Mouse (Mus musculus): ENCODE data around the gene Sh3gl2. TPM values are rescaled to one million over a fixed set of nuclear protein-coding genes. Genes with fewer than 3 reads are reported as not detected.

Sh3gl2 gene
- polyA plus RNA-seq, 1 experiment: not detected

- H3K4me3 ChIP-seq (ENCODE audit: insufficient read depth, low read length): no peak overlapping the region
- no peaks in the 10 kb centered on the region for H3K4me1 ChIP-seq (ENCODE audit: control insufficient read depth, insufficient read depth, low read length)
- H3K27ac ChIP-seq (ENCODE audit: insufficient read depth, low read depth, low read length): no peak overlapping the region
- TF ChIP-seq CTCF (IDR thresholded peaks at IDR 0.05; ENCODE audit: low read depth, low read length) (no peak), POLR2A (IDR thresholded peaks at IDR 0.05; ENCODE audit: borderline replicate concordance, low read depth, low read length) (no peak)
Observed at GRCm38 (mm10) chr4:85256461-85257202, 51.7 kb downstream of the Sh3gl2 start.

- no peak overlapping the region for H3K4me3 ChIP-seq (ENCODE audit: insufficient read depth, low read length)
- no peak for TF ChIP-seq CTCF (IDR thresholded peaks at IDR 0.05; ENCODE audit: low read depth, low read length)
- no peak for TF ChIP-seq POLR2A (IDR thresholded peaks at IDR 0.05; ENCODE audit: borderline replicate concordance, low read depth, low read length)
- H3K27ac ChIP-seq (ENCODE audit: insufficient read depth, low read depth, low read length): no peak overlapping the region
- H3K4me1 ChIP-seq (ENCODE audit: control insufficient read depth, insufficient read depth, low read length): no peaks in the 10 kb centered on the region
Observed at GRCm38 (mm10) chr4:85257771-85258341, 52.9 kb downstream of the Sh3gl2 start.

- H3K4me3 ChIP-seq (ENCODE audit: insufficient read depth, low read length): no peak overlapping the region
- no peaks in the 10 kb centered on the region for H3K4me1 ChIP-seq (ENCODE audit: control insufficient read depth, insufficient read depth, low read length)
- H3K27ac ChIP-seq (ENCODE audit: insufficient read depth, low read depth, low read length): no peak overlapping the region
- no peak for TF ChIP-seq CTCF (IDR thresholded peaks at IDR 0.05; ENCODE audit: low read depth, low read length)
- TF ChIP-seq POLR2A (IDR thresholded peaks at IDR 0.05; ENCODE audit: borderline replicate concordance, low read depth, low read length): no peak
Observed at GRCm38 (mm10) chr4:85260687-85261658, 56.0 kb downstream of the Sh3gl2 start.

GRCm38 (mm10) chr4:85262146-85262545, 57.2 kb downstream of the Sh3gl2 start:
- Histone ChIP-seq H3K27ac (ENCODE audit: insufficient read depth, low read depth, low read length) (no peak overlapping the region), H3K4me3 (ENCODE audit: insufficient read depth, low read length) (no peak overlapping the region), H3K4me1 (ENCODE audit: control insufficient read depth, insufficient read depth, low read length) (no peaks in the 10 kb centered on the region)
- no peak for TF ChIP-seq CTCF (IDR thresholded peaks at IDR 0.05; ENCODE audit: low read depth, low read length)
- TF ChIP-seq POLR2A (IDR thresholded peaks at IDR 0.05; ENCODE audit: borderline replicate concordance, low read depth, low read length): no peak

GRCm38 (mm10) chr4:85262606-85263005, 57.7 kb downstream of the Sh3gl2 start:
- H3K27ac ChIP-seq (ENCODE audit: insufficient read depth, low read depth, low read length): no peak overlapping the region
- TF ChIP-seq CTCF (IDR thresholded peaks at IDR 0.05; ENCODE audit: low read depth, low read length) (no peak), POLR2A (IDR thresholded peaks at IDR 0.05; ENCODE audit: borderline replicate concordance, low read depth, low read length) (no peak)
- H3K4me3 ChIP-seq (ENCODE audit: insufficient read depth, low read length): no peak overlapping the region
- no peaks in the 10 kb centered on the region for H3K4me1 ChIP-seq (ENCODE audit: control insufficient read depth, insufficient read depth, low read length)

- Histone ChIP-seq H3K27ac (ENCODE audit: insufficient read depth, low read depth, low read length) (no peak overlapping the region), H3K4me1 (ENCODE audit: control insufficient read depth, insufficient read depth, low read length) (no peaks in the 10 kb centered on the region)
- TF ChIP-seq CTCF (IDR thresholded peaks at IDR 0.05; ENCODE audit: low read depth, low read length): no peak
- no peak for TF ChIP-seq POLR2A (IDR thresholded peaks at IDR 0.05; ENCODE audit: borderline replicate concordance, low read depth, low read length)
Observed at GRCm38 (mm10) chr4:85267456-85267855, 62.5 kb downstream of the Sh3gl2 start.

GRCm38 (mm10) chr4:85272877-85273276, 68.0 kb downstream of the Sh3gl2 start:
- TF ChIP-seq POLR2A (IDR thresholded peaks at IDR 0.05; ENCODE audit: borderline replicate concordance, low read depth, low read length): no peak
- TF ChIP-seq CTCF (IDR thresholded peaks at IDR 0.05; ENCODE audit: low read depth, low read length): no peak
- Histone ChIP-seq H3K27ac (ENCODE audit: insufficient read depth, low read depth, low read length) (no peak overlapping the region), H3K4me1 (ENCODE audit: control insufficient read depth, insufficient read depth, low read length) (no peaks in the 10 kb centered on the region), H3K4me3 (ENCODE audit: insufficient read depth, low read length) (no peak overlapping the region)

More at GRCm38 (mm10) chr4:85267456-85267855, 62.5 kb downstream of the Sh3gl2 start:
- H3K4me3 ChIP-seq (ENCODE audit: insufficient read depth, low read length): no peak overlapping the region

- no peaks in the 10 kb centered on the region for H3K4me1 ChIP-seq (ENCODE audit: control insufficient read depth, insufficient read depth, low read length)
- TF ChIP-seq CTCF (IDR thresholded peaks at IDR 0.05; ENCODE audit: low read depth, low read length): no peak
- no peak for TF ChIP-seq POLR2A (IDR thresholded peaks at IDR 0.05; ENCODE audit: borderline replicate concordance, low read depth, low read length)
- no peak overlapping the region for H3K4me3 ChIP-seq (ENCODE audit: insufficient read depth, low read length)
- H3K27ac ChIP-seq (ENCODE audit: insufficient read depth, low read depth, low read length): no peak overlapping the region
Observed at GRCm38 (mm10) chr4:85273452-85273851, 68.5 kb downstream of the Sh3gl2 start.

GRCm38 (mm10) chr4:85283151-85283550, 78.2 kb downstream of the Sh3gl2 start:
- Histone ChIP-seq H3K4me1 (ENCODE audit: control insufficient read depth, insufficient read depth, low read length) (no peaks in the 10 kb centered on the region), H3K27ac (ENCODE audit: insufficient read depth, low read depth, low read length) (no peak overlapping the region), H3K4me3 (ENCODE audit: insufficient read depth, low read length) (no peak overlapping the region)
- TF ChIP-seq POLR2A (IDR thresholded peaks at IDR 0.05; ENCODE audit: borderline replicate concordance, low read depth, low read length): no peak
- TF ChIP-seq CTCF (IDR thresholded peaks at IDR 0.05; ENCODE audit: low read depth, low read length): no peak
